Mouse (Mus musculus) midbrain, embryonic 11.5 days (tissue): ENCODE data around the gene 4933402J07Rik. TPM values are rescaled to one million over a fixed set of nuclear protein-coding genes. Genes with fewer than 3 reads are reported as not detected.

Source experiments
- ATAC-seq: fragments of 200-750 bp; cut with Nextera tagmentation; 2 replicates; pipeline ENCODE4 v1.8.0; 2017; ENCODE audit warnings: moderate TSS enrichment, moderate library complexity; ENCODE audit not compliant: low FRiP score
- DNase-seq: peaks from one replicate; pipeline ENCODE4 v3.0.0; 2015; ENCODE audit warnings: low spot score; ENCODE audit errors: missing footprints
- H3K27ac ChIP-seq: fragments of 300-500 bp; sonication (generic); 2 replicates; pipeline ENCODE4 v1.5.1; 2014; ENCODE audit warnings: low read depth, low read length
- H3K27me3 ChIP-seq: fragments of 300-500 bp; sonication (generic); 2 replicates; pipeline ENCODE4 v1.6.1; 2014; ENCODE audit warnings: mild to moderate bottlenecking, low read length, moderate library complexity, mixed read lengths; ENCODE audit not compliant: control insufficient read depth, insufficient read depth
- H3K36me3 ChIP-seq: fragments of 300-500 bp; sonication (generic); 2 replicates; pipeline ENCODE4 v1.6.1; 2014; ENCODE audit warnings: mild to moderate bottlenecking, low read length, moderate library complexity, mixed read lengths; ENCODE audit not compliant: control insufficient read depth, insufficient read depth
- H3K4me1 ChIP-seq: fragments of 300-500 bp; sonication (generic); 2 replicates; pipeline ENCODE4 v1.6.1; 2014; ENCODE audit warnings: low read length; ENCODE audit not compliant: control insufficient read depth, insufficient read depth
- H3K4me2 ChIP-seq: fragments of 300-500 bp; sonication (generic); 2 replicates; pipeline ENCODE4 v1.6.1; 2014; ENCODE audit warnings: mild to moderate bottlenecking, moderate library complexity
- H3K4me3 ChIP-seq: fragments of 300-500 bp; sonication (generic); 2 replicates; pipeline ENCODE4 v1.5.1; 2014; ENCODE audit warnings: low read depth, low read length
- H3K9ac ChIP-seq: fragments of 300-500 bp; sonication (generic); 2 replicates; pipeline ENCODE4 v1.6.1; 2014; ENCODE audit warnings: low read length
- H3K9me3 ChIP-seq: fragments of 300-500 bp; sonication (generic); 2 replicates; pipeline ENCODE4 v1.6.1; 2016; ENCODE audit warnings: low read length; ENCODE audit not compliant: control insufficient read depth
- WGBS: fragments of 180-500 bp; shearing (Covaris S2); extraction: QIAGEN DNeasy Blood & Tissue Kit; methylation state at CpG from one replicate; pipeline ENCODE4 v1.1.7; 2014; 5-methylcytosine and 5-hydroxymethylcytosine counted together
- polyA plus RNA-seq: library from polyadenylated mRNA; unstranded; fragments of >200 nt; fragmentation: Nextera tagmentation; extraction: Ambion mirVana; gene quantifications from 2 replicates; pipeline ENCODE4 v1.2.1, GENCODE M21; 2014

Gene 4933402J07Rik
- polyA plus RNA-seq, result not detected in 2 replicates

DNA sequence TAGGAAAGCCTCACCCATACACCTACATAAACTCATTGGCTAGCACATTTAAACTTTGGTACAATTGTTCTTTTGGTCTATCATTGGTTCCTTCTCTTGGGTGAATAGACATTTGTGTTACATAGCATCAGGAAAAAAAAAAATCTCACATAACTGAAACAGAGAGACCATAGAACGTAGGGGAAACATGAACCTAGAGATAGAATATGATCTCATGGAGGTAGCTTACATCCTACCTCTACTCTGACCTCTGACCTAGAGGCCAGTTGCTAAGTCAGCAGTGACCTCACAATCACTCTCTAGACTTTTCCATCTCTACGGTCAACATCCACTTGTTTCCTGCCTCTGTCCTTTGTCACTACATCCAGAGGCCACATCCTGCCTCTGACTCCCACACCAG lies at the start of gene 4933402J07Rik:
Gene 4933402J07Rik, plus strand, starts transcription at position 301 of the 400 bp plus-strand sequence.
- no peak for ATAC-seq
- Histone ChIP-seq H3K9me3 (no peaks in the 10 kb centered on the region), H3K27ac (no peak within 1 kb of the TSS), H3K4me2 (no peak within 1 kb of the TSS), H3K27me3 (no peaks in the 10 kb centered on the region), H3K9ac (no peak within 1 kb of the TSS), H3K4me1 (no peaks in the 10 kb centered on the region), H3K4me3 (no peak within 1 kb of the TSS), H3K36me3 (no peaks in the 10 kb centered on the region)
- DNase-seq, result no peak
- WGBS, result 74% methylated on average over 2 of the region's 2 CpGs

GRCm38 (mm10) chr8:87517132-87517531 lies 46.5 kb upstream of the 4933402J07Rik start:
- 93% methylated on average over 3 of the region's 3 CpGs for WGBS
- DNase-seq (no peak), ATAC-seq (no peak)
- Histone ChIP-seq H3K4me3 (no peak overlapping the region), H3K36me3 (no peaks in the 10 kb centered on the region), H3K27me3 (no peaks in the 10 kb centered on the region), H3K9me3 (no peaks in the 10 kb centered on the region), H3K4me2 (no peak overlapping the region), H3K27ac (no peak overlapping the region), H3K9ac (no peak overlapping the region), H3K4me1 (no peaks in the 10 kb centered on the region)

DNA sequence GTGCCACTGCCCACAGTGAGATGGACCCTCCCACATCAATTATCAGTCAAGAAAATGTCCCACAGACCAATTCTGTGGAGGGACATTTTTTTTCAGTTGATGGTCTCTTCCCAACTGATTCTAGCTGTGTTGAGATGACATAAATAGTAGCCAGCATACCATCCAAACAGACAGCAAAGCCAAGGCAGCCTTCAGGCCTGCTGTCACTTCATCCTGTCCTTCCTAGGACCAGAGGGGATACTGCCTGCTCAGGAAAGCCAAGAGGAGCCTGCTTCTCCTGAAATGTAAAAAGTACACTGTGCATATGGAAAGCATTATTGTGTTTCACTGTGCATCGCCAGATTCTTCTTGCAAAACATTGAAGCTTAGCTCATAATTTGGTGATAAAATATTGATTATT lies 38.6 kb upstream of the 4933402J07Rik start:
- Histone ChIP-seq H3K4me1 (no peaks in the 10 kb centered on the region), H3K4me3 (no peak overlapping the region), H3K27ac (no peak overlapping the region), H3K9ac (no peak overlapping the region), H3K4me2 (no peak overlapping the region), H3K36me3 (no peaks in the 10 kb centered on the region), H3K9me3 (no peaks in the 10 kb centered on the region), H3K27me3 (no peaks in the 10 kb centered on the region)
- no peak for ATAC-seq
- DNase-seq, result no peak
- 94% methylated on average over 1 of the region's 1 CpGs for WGBS

DNA sequence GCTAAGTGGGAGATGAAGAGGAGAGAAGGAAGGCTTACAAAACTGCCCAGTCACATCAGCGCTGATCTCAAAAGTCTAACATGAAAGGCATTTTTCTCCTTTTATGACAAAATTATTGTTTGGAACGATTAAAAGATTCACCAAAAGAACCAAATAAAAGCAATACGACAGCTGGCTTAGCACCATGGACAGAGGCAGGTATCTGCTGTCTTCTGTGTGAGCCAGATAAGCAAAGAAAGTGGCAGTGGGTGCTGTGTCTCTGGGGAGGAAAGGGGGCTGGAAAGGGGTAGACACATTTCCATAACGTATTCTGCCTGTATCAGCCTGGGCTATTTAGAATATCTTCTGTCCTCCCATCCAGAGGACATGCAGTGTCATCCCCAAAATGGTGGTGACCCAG lies 32.5 kb upstream of the 4933402J07Rik start:
- Histone ChIP-seq H3K27me3 (no peaks in the 10 kb centered on the region), H3K36me3 (no peaks in the 10 kb centered on the region), H3K4me1 (no peaks in the 10 kb centered on the region), H3K9ac (no peak overlapping the region), H3K9me3 (no peaks in the 10 kb centered on the region), H3K4me2 (no peak overlapping the region), H3K4me3 (no peak overlapping the region), H3K27ac (no peak overlapping the region)
- ATAC-seq, result no peak
- 66% methylated on average over 4 of the region's 4 CpGs for WGBS
- no peak for DNase-seq

- ATAC-seq (no peak), DNase-seq (no peak)
- Histone ChIP-seq H3K9ac (no peak overlapping the region), H3K4me3 (no peak overlapping the region), H3K4me2 (no peak overlapping the region), H3K4me1 (peaks cover 2% of the 10 kb centered on the region; the same call in 1 of the 2 replicates), H3K36me3 (no peaks in the 10 kb centered on the region), H3K27me3 (no peaks in the 10 kb centered on the region), H3K27ac (no peak overlapping the region), H3K9me3 (no peaks in the 10 kb centered on the region)
- WGBS, result 89% methylated on average over 4 of the region's 4 CpGs
Measured at GRCm38 (mm10) chr8:87533476-87533875, 30.2 kb upstream of the 4933402J07Rik start.

DNA sequence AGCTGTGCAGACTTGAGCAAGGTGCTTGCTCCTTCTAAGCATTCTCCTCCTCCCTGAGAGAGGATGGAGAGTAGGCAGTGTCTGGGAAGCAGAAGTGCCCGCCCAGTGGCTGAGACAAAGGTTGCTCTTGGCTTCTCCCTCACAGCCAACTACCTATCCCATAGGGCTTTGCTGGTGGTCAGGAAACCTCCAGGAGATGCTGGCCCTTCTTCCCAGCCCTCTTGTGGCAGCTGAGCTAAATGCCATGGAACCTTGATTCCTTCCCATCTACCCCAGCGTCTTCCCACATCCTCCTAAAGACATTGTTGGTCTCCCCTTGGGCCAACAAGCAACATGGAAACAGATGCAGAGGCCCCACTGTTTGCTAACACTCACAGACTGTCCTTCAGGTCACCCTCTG lies 28.8 kb upstream of the 4933402J07Rik start:
- Histone ChIP-seq H3K36me3 (no peaks in the 10 kb centered on the region), H3K27ac (no peak overlapping the region), H3K4me2 (no peak overlapping the region), H3K9me3 (no peaks in the 10 kb centered on the region), H3K27me3 (no peaks in the 10 kb centered on the region), H3K4me3 (no peak overlapping the region), H3K4me1 (peaks cover 2% of the 10 kb centered on the region; the same call in 1 of the 2 replicates), H3K9ac (no peak overlapping the region)
- DNase-seq (no peak), ATAC-seq (no peak)
- WGBS, result 53% methylated on average over 2 of the region's 2 CpGs

GRCm38 (mm10) chr8:87536615-87537329 lies 26.9 kb upstream of the 4933402J07Rik start:
- WGBS, result 7% methylated on average over 23 of the region's 23 CpGs
- no peaks in the 10 kb centered on the region for H3K36me3 ChIP-seq
- H3K4me3 ChIP-seq, result no peak overlapping the region
- no peaks in the 10 kb centered on the region for H3K9me3 ChIP-seq
- DNase-seq (peak; percentile 98), ATAC-seq (peak; percentile 81)
- no peak overlapping the region for H3K9ac ChIP-seq
- peak overlapping the region; percentile 23; the same call in 1 of the 2 replicates for H3K4me2 ChIP-seq
- H3K27ac ChIP-seq, result no peak overlapping the region
- H3K4me1 ChIP-seq, result peaks cover 2% of the 10 kb centered on the region; the same call in 1 of the 2 replicates
- no peaks in the 10 kb centered on the region for H3K27me3 ChIP-seq

DNA sequence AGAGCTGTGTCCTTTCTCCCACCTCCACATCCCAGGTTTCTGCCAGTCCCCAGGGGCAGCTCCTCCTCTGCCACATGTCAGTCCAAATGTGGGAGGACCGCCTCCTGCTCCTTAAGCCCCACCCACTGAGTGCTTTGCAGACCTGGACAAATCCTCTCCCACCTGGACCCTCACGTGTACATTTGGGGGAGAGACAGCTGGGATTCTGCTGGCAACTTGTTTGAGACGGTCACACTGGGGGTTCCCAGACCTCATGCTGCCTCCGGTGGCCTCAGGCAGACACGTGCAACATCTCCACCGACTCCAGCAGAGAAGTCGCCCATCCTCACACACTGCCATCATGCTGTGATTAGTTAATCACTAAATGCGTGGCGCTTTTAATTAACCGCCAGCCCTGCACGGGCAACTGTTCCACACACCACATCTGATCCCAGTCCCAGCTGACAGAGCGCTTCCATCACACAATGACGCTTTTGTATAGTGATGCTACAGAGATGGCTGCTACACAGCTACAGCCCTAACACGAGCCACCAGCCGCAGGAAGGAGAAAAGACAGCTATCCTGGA lies 23.7 kb upstream of the 4933402J07Rik start:
- ATAC-seq (0 out of 2 replicates have a peak, but pooled peaks have one; percentile 19), DNase-seq (no peak)
- Histone ChIP-seq H3K4me3 (no peak overlapping the region), H3K9ac (no peak overlapping the region), H3K4me1 (peaks cover 2% of the 10 kb centered on the region; the same call in 1 of the 2 replicates), H3K9me3 (no peaks in the 10 kb centered on the region), H3K4me2 (peak overlapping the region; percentile 15; the same call in 1 of the 2 replicates), H3K27me3 (no peaks in the 10 kb centered on the region), H3K27ac (no peak overlapping the region), H3K36me3 (no peaks in the 10 kb centered on the region)
- 22% methylated on average over 15 of the region's 15 CpGs for WGBS

DNA sequence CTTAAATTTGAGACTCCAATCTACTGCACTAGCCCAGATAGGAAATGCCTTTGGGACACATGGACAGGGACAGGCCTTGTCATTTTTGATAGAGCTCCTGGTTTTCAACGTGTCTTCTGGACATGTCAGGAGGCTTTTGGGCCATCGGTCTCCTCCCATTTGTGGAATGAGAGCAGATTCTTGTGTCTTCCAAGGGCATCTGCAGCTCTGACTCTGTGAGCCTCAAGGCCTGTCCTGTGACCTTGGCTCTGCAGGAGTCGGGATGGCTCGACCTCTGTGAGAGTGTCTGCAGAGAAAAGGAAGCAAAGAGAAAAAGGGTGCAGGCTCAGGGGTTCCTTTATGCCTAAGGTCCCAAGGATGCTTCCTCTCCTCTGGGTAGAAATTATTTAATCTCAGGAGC lies 13.8 kb upstream of the 4933402J07Rik start:
- no peaks in the 10 kb centered on the region for H3K9me3 ChIP-seq
- DNase-seq (peak; percentile 61), ATAC-seq (no peak)
- H3K4me3 ChIP-seq, result no peak overlapping the region
- H3K27ac ChIP-seq, result no peak overlapping the region
- H3K4me2 ChIP-seq, result no peak overlapping the region
- H3K27me3 ChIP-seq, result no peaks in the 10 kb centered on the region
- no peaks in the 10 kb centered on the region for H3K4me1 ChIP-seq
- no peak overlapping the region for H3K9ac ChIP-seq
- 73% methylated on average over 4 of the region's 4 CpGs for WGBS
- no peaks in the 10 kb centered on the region for H3K36me3 ChIP-seq
